Mouse (Mus musculus) liver, embryonic 13.5 days (tissue): Measurements from ENCODE around the gene Rab3c. TPM values are rescaled to one million over a fixed set of nuclear protein-coding genes. Genes with fewer than 3 reads are reported as not detected.

ENCODE experiments used
- ATAC-seq: fragments of 200-750 bp; cut with Nextera tagmentation; 2 replicates; pipeline ENCODE4 v1.8.0; 2017; ENCODE audit warnings: low read depth, mild to moderate bottlenecking, moderate number of reproducible peaks, moderate library complexity
- DNase-seq: peaks from one replicate; pipeline ENCODE4 v3.0.0; 2022
- H3K27ac ChIP-seq: fragments of 300-500 bp; sonication (generic); 2 replicates; pipeline ENCODE4 v1.5.1; 2015; ENCODE audit warnings: moderate library complexity, mild to moderate bottlenecking, inconsistent platforms
- H3K27me3 ChIP-seq: fragments of 300-500 bp; sonication (generic); 2 replicates; pipeline ENCODE4 v1.6.1; 2015; ENCODE audit warnings: mild to moderate bottlenecking, inconsistent platforms
- H3K36me3 ChIP-seq: fragments of 300-500 bp; sonication (generic); 2 replicates; pipeline ENCODE4 v1.6.1; 2015; ENCODE audit warnings: mild to moderate bottlenecking, inconsistent platforms
- H3K4me1 ChIP-seq: fragments of 300-500 bp; sonication (generic); replicated peaks from 2 replicates; pipeline ENCODE4 v1.6.1; 2015; ENCODE audit warnings: inconsistent platforms
- H3K4me2 ChIP-seq: fragments of 300-500 bp; sonication (generic); 2 replicates; pipeline ENCODE4 v1.6.1; 2015; ENCODE audit warnings: inconsistent platforms, mild to moderate bottlenecking, moderate library complexity
- H3K4me3 ChIP-seq: fragments of 300-500 bp; sonication (generic); replicated peaks from 2 replicates; pipeline ENCODE4 v1.5.1; 2015; ENCODE audit warnings: mild to moderate bottlenecking, inconsistent platforms
- H3K9ac ChIP-seq: fragments of 300-500 bp; sonication (generic); 2 replicates; pipeline ENCODE4 v1.6.1; 2015; ENCODE audit warnings: mild to moderate bottlenecking, inconsistent platforms
- H3K9me3 ChIP-seq: fragments of 300-500 bp; sonication (generic); replicated peaks from 2 replicates; pipeline ENCODE4 v1.6.1; 2016; ENCODE audit warnings: inconsistent platforms
- WGBS: fragments of 180-500 bp; shearing (Covaris S2); methylation state at CpG from one replicate; pipeline ENCODE4 v1.1.7; 2015; ENCODE audit not compliant: insufficient replicate concordance; 5-methylcytosine and 5-hydroxymethylcytosine counted together
- polyA plus RNA-seq: library from polyadenylated mRNA; unstranded; fragments of >200 nt; fragmentation: Nextera tagmentation; extraction: Ambion mirVana; gene quantifications from 2 replicates; pipeline ENCODE4 v1.2.1, GENCODE M21; 2015

Gene Rab3c
- polyA plus RNA-seq, 1 experiment from 2014 or later, result 0.31 TPM

- no peak overlapping the region for H3K4me2 ChIP-seq
- H3K4me1 ChIP-seq, result no peaks in the 10 kb centered on the region
- DNase-seq (no peak), ATAC-seq (no peak)
- 68% methylated on average over 6 of the region's 6 CpGs for WGBS
- no peak overlapping the region for H3K4me3 ChIP-seq
- H3K9me3 ChIP-seq, result no peaks in the 10 kb centered on the region
- no peaks in the 10 kb centered on the region for H3K36me3 ChIP-seq
- H3K9ac ChIP-seq, result no peak overlapping the region
- peaks cover 24% of the 10 kb centered on the region for H3K27me3 ChIP-seq
- H3K27ac ChIP-seq, result no peak overlapping the region
Measured at GRCm38 (mm10) chr13:110010876-110011275, 269.9 kb downstream of the Rab3c start.

DNA sequence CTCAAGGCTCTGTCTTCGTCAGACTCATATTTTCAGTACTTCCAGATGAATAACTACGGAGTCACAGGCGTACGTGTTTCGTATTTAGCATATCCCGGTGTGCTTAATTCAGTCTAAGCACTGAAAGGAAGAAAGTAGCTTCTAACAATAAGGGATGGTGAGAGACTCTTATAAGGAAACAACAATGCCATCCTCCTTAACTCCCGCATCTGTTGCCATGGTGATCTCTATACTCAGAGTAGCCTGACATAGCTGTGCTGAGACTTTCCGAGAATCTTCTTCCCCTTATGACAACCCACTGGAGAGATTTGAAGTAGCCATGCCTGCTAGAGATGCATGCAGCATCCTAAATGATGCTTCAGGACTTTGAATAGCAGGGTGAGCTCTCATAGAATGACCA lies 272.3 kb downstream of the Rab3c start:
- Histone ChIP-seq H3K36me3 (no peaks in the 10 kb centered on the region), H3K9me3 (no peaks in the 10 kb centered on the region), H3K4me3 (no peak overlapping the region), H3K27ac (no peak overlapping the region), H3K9ac (no peak overlapping the region), H3K27me3 (peaks cover 30% of the 10 kb centered on the region), H3K4me2 (no peak overlapping the region), H3K4me1 (no peaks in the 10 kb centered on the region)
- no peak for DNase-seq
- no peak for ATAC-seq
- WGBS, result 70% methylated on average over 8 of the region's 8 CpGs

- no peak for DNase-seq
- Histone ChIP-seq H3K4me2 (no peak overlapping the region), H3K4me1 (no peaks in the 10 kb centered on the region), H3K4me3 (no peak overlapping the region), H3K27ac (no peak overlapping the region), H3K36me3 (no peaks in the 10 kb centered on the region), H3K27me3 (peaks cover 30% of the 10 kb centered on the region), H3K9ac (no peak overlapping the region), H3K9me3 (no peaks in the 10 kb centered on the region)
- ATAC-seq, result no peak
- 26% methylated on average over 21 of the region's 21 CpGs for WGBS
Measured at GRCm38 (mm10) chr13:110006106-110006781, 274.6 kb downstream of the Rab3c start.

Other genes starting within 250 kb of the Rab3c start
- 1.7 and 2.1 TPM in 2 replicates for gene Gapt, start 76.2 kb upstream of the Rab3c start, polyA plus RNA-seq
- gene Plk2, start 114.0 kb upstream of the Rab3c start, polyA plus RNA-seq, result 7.0 and 7.9 TPM in 2 replicates